Mouse (Mus musculus) olfactory bulb, adult 2 months (tissue): ENCODE results near the gene Srgap2. TPM values are rescaled to one million over a fixed set of nuclear protein-coding genes. Genes with fewer than 3 reads are reported as not detected.

ENCODE experiments used
- H3K27ac ChIP-seq: fragments of 200-500 bp; 2 replicates; pipeline ENCODE4 v1.5.1; 2012; ENCODE audit warnings: low read depth, low read length; ENCODE audit not compliant: insufficient read depth
- H3K4me1 ChIP-seq: fragments of 200-500 bp; 2 replicates; pipeline ENCODE4 v1.6.1; 2012; ENCODE audit warnings: low read length; ENCODE audit not compliant: control insufficient read depth, insufficient read depth
- H3K4me3 ChIP-seq: fragments of 200-500 bp; 2 replicates; pipeline ENCODE4 v1.5.1; 2012; ENCODE audit warnings: mild to moderate bottlenecking, low read depth, low read length, moderate library complexity; ENCODE audit not compliant: insufficient read depth
- CTCF ChIP-seq: fragments of 200-500 bp; IDR thresholded peaks from 2 replicates; pipeline ENCODE4 v1.5.1; 2012; ENCODE audit warnings: low read depth, mild to moderate bottlenecking, low read length, moderate library complexity; ENCODE audit not compliant: insufficient read depth
- POLR2A ChIP-seq: fragments of 200-500 bp; IDR thresholded peaks from 2 replicates; pipeline ENCODE4 v1.6.1; 2012; ENCODE audit warnings: mild to moderate bottlenecking, low read depth, low read length, moderate library complexity; ENCODE audit not compliant: insufficient read depth
- WGBS: fragments of 180-500 bp; shearing (Covaris S2); methylation state at CpG from one replicate; pipeline ENCODE4 v1.1.7; 2018; 5-methylcytosine and 5-hydroxymethylcytosine counted together
- polyA plus RNA-seq: library from polyadenylated mRNA; stranded (reverse); fragments of >200 nt; gene quantifications from 2 replicates; pipeline ENCODE4 v1.2.4, GENCODE M21; 2012; ENCODE audit warnings: low replicate concordance; ENCODE audit not compliant: missing spikeins, insufficient read depth, insufficient read length

Srgap2 gene
- polyA plus RNA-seq, 1 experiment: not detected

- TF ChIP-seq CTCF (no peak), POLR2A (no peak)
- no peaks in the 10 kb centered on the region for H3K4me1 ChIP-seq
- H3K4me3 ChIP-seq: no peak overlapping the region
- 94% methylated on average over 5 of the region's 5 CpGs for WGBS
- H3K27ac ChIP-seq: no peak overlapping the region
Observed at GRCm38 (mm10) chr1:131317625-131318024, 209.5 kb downstream of the Srgap2 start.

DNA sequence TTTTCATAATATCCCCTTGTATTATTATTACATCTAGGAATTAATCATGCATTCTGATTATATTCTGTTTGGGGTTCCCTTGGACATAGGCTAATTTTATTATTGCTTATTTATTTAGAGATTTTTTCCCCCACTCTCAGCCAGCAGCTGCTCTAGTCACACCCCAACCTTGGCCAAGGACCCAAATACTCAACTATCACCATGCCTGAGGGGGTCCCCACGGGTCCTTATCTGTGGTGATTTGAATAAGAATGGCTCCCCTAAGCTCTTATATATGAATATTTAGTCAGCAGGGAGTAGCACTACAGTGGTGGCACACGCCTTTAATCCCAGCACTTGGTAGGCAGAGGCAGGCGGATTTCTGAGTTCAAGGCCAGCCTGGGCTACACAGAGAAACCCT, 215.9 kb downstream of the Srgap2 start:
- Histone ChIP-seq H3K4me3 (no peak overlapping the region), H3K4me1 (no peaks in the 10 kb centered on the region), H3K27ac (no peak overlapping the region)
- 91% methylated on average over 3 of the region's 3 CpGs for WGBS
- no peak for TF ChIP-seq CTCF
- no peak for TF ChIP-seq POLR2A

GRCm38 (mm10) chr1:131310237-131310818, 216.8 kb downstream of the Srgap2 start:
- 92% methylated on average over 5 of the region's 5 CpGs for WGBS
- no peak overlapping the region for H3K4me3 ChIP-seq
- no peak overlapping the region for H3K27ac ChIP-seq
- no peaks in the 10 kb centered on the region for H3K4me1 ChIP-seq
- TF ChIP-seq POLR2A (no peak), CTCF (no peak)

GRCm38 (mm10) chr1:131300750-131301149, 226.4 kb downstream of the Srgap2 start:
- H3K27ac ChIP-seq: no peak overlapping the region
- WGBS: 90% methylated on average over 2 of the region's 2 CpGs

DNA sequence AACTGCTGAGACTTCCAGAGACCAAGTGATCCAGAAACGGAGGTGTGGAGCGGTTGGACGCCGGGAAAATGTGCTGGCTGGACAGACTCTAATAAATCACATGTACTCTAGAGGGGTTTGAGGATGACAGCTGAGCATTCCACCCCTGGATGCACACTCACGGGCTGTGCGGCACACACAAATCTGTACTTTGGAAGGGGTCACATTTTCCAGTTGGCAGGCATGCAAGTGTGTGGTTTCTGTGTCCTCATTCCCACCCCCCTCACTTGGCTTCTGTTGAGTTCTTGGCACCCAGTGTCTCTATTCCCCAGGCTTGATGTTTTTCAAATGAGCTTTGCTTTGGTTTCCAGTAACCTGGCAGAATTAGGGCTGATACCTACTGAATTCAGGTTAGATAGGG, 227.4 kb downstream of the Srgap2 start:
- H3K27ac ChIP-seq: no peak overlapping the region
- 67% methylated on average over 6 of the region's 6 CpGs for WGBS
- no peak for TF ChIP-seq POLR2A
- no peak for TF ChIP-seq CTCF
- H3K4me3 ChIP-seq: no peak overlapping the region
- H3K4me1 ChIP-seq: peaks cover 13% of the 10 kb centered on the region

More at GRCm38 (mm10) chr1:131300750-131301149, 226.4 kb downstream of the Srgap2 start:
- H3K4me1 ChIP-seq: peaks cover 9% of the 10 kb centered on the region; the same call in 1 of the 2 replicates
- TF ChIP-seq CTCF: no peak
- TF ChIP-seq POLR2A: no peak
- no peak overlapping the region for H3K4me3 ChIP-seq

GRCm38 (mm10) chr1:131299240-131299639, 227.9 kb downstream of the Srgap2 start:
- 61% methylated on average over 3 of the region's 3 CpGs for whole genome bisulfite sequencing
- no peak overlapping the region for H3K27ac ChIP-seq

DNA sequence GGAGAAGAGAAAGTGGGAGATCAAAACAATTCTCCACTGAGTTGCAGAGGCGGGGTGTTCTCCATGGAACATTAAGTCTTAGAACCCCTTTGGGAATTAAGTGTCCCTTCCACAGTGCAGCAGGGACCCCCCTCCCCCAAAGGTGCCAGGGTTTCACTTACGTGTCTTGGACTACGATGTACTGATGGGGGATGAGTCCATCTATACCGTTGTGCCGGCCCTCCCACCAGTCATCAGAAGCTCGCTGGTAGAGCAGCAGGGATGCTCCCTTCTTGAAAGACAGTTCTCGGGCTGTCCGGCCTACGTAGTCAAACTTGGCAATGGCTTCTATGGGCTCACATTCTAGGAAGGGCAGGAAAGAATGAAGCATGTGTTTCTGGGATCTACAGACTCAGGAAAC, 229.0 kb downstream of the Srgap2 start:
- Histone ChIP-seq H3K4me3 (no peak overlapping the region), H3K27ac (no peak overlapping the region), H3K4me1 (peaks cover 13% of the 10 kb centered on the region)
- TF ChIP-seq POLR2A: no peak
- TF ChIP-seq CTCF: no peak
- WGBS: 88% methylated on average over 9 of the region's 9 CpGs

More at GRCm38 (mm10) chr1:131299240-131299639, 227.9 kb downstream of the Srgap2 start:
- Histone ChIP-seq H3K4me3 (no peak overlapping the region), H3K4me1 (peaks cover 13% of the 10 kb centered on the region)
- TF ChIP-seq POLR2A (no peak), CTCF (no peak)

DNA sequence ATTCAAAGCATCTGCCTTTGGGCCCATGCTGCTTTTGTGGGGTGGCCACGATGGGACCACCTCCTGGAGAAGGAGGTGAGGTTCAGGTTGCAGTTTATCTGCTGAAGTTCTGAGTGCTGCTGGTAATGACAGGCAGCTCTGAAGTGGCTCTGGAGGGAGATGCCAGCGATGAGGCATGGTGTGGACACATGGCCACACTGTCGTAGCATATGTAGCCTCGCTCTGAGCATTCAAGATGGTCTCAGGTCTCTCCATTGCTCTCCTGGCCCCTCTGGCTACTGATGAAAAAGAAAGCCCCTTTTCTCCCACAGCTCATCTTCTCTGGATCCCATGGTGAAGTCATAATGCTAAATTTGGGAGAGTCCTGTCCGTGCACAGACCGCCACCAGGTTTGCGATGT, 230.4 kb downstream of the Srgap2 start:
- TF ChIP-seq CTCF (no peak), POLR2A (no peak)
- no peak overlapping the region for H3K27ac ChIP-seq
- WGBS: 91% methylated on average over 7 of the region's 7 CpGs
- H3K4me1 ChIP-seq: peaks cover 13% of the 10 kb centered on the region
- H3K4me3 ChIP-seq: no peak overlapping the region

- WGBS: 62% methylated on average over 8 of the region's 8 CpGs
- Histone ChIP-seq H3K4me1 (peaks cover 13% of the 10 kb centered on the region), H3K4me3 (no peak overlapping the region), H3K27ac (no peak overlapping the region)
- TF ChIP-seq POLR2A: no peak
- no peak for TF ChIP-seq CTCF
Observed at GRCm38 (mm10) chr1:131295200-131295599, 232.0 kb downstream of the Srgap2 start.

GRCm38 (mm10) chr1:131293922-131294250, 233.3 kb downstream of the Srgap2 start:
- H3K4me1 ChIP-seq: peaks cover 13% of the 10 kb centered on the region
- WGBS: 39% methylated on average over 2 of the region's 2 CpGs
- H3K27ac ChIP-seq: no peak overlapping the region
- TF ChIP-seq POLR2A (no peak), CTCF (no peak)
- H3K4me3 ChIP-seq: no peak overlapping the region
